7 mouse cellular contexts compared by ENCODE assay signal in genomic region chr19:5422895-5423443, GRCm38 (mm10). TPM values are rescaled to one million over a fixed set of nuclear protein-coding genes. Genes with fewer than 3 reads are reported as not detected.
DNase-seq lines count a peak whose midpoint lies in the region; ATAC-seq and TF ChIP-seq lines count a peak whose summit lies in the region.

No protein-coding gene starts in this region.

- ATAC-seq in lung, embryonic 14.5 days (ENCODE audit: insufficient read depth) = no peak
- no peak for ATAC-seq in forebrain, embryonic 12.5 days (ENCODE audit: low FRiP score)
- ATAC-seq in hindbrain, postnatal 0 days = no peak
- no peak for ATAC-seq in neural tube, embryonic 12.5 days (ENCODE audit: low FRiP score, low read depth)

- peak overlapping the region; percentile 90; the same call in 1 of the 2 replicates for H3K27ac ChIP-seq in lung, embryonic 14.5 days (ENCODE audit: low read depth)
- H3K27ac ChIP-seq in forebrain, embryonic 12.5 days = 0 out of 2 replicates have a peak overlapping the region, but pooled peaks have one; percentile 8
- H3K27ac ChIP-seq in hindbrain, postnatal 0 days = no peak overlapping the region
- H3K27ac ChIP-seq in neural tube, embryonic 12.5 days = no peak overlapping the region

- peak overlapping the region; percentile 77 for H3K4me2 ChIP-seq in lung, embryonic 14.5 days
- H3K4me2 ChIP-seq in forebrain, embryonic 12.5 days = peak overlapping the region; percentile 94
- peak overlapping the region; percentile 90 for H3K4me2 ChIP-seq in hindbrain, postnatal 0 days (ENCODE audit: low read depth, low read length)
- peak overlapping the region; percentile 90 for H3K4me2 ChIP-seq in neural tube, embryonic 12.5 days (replicated peaks)

- TF ChIP-seq CTCF in lung, embryonic 14.5 days (IDR thresholded peaks at IDR 0.05; ENCODE audit: low read depth) = no peak
- TF ChIP-seq CTCF in hindbrain, postnatal 0 days (IDR thresholded peaks at IDR 0.05; ENCODE audit: low read depth) = no peak

- intact Hi-C loops in gastrocnemius, postnatal 36 days (cut with DNase I) = no loop called here

- WGBS in lung, embryonic 14.5 days = 87% methylated on average over 9 of the region's 9 CpGs
- 79% methylated on average over 9 of the region's 9 CpGs for WGBS in forebrain, embryonic 12.5 days
- WGBS in hindbrain, postnatal 0 days = 62% methylated on average over 9 of the region's 9 CpGs
- WGBS in neural tube, embryonic 12.5 days = 71% methylated on average over 9 of the region's 9 CpGs

- H3K9ac ChIP-seq in lung, embryonic 14.5 days = peak overlapping the region; percentile 77
- H3K9ac ChIP-seq in forebrain, embryonic 12.5 days = peak overlapping the region; percentile 82; the same call in 1 of the 2 replicates
- H3K9ac ChIP-seq in hindbrain, postnatal 0 days (replicated peaks; ENCODE audit: low read length) = peak overlapping the region; percentile 94; the same call in 1 of the 2 replicates
- peak overlapping the region; percentile 0; the same call in 1 of the 2 replicates for H3K9ac ChIP-seq in neural tube, embryonic 12.5 days

- peaks cover 53% of the 10 kb centered on the region for H3K36me3 ChIP-seq in lung, embryonic 14.5 days (ENCODE audit: insufficient read depth)
- H3K36me3 ChIP-seq in forebrain, embryonic 12.5 days (replicated peaks) = peaks cover 36% of the 10 kb centered on the region
- H3K36me3 ChIP-seq in hindbrain, postnatal 0 days (ENCODE audit: insufficient read depth, low read length) = peaks cover 8% of the 10 kb centered on the region; the same call in 1 of the 2 replicates
- H3K36me3 ChIP-seq in neural tube, embryonic 12.5 days = peaks cover 48% of the 10 kb centered on the region

- peak overlapping the region; percentile 91; the same call in 1 of the 2 replicates for H3K4me3 ChIP-seq in lung, embryonic 14.5 days (ENCODE audit: low read depth, low read length)
- peak overlapping the region; percentile 69 for H3K4me3 ChIP-seq in forebrain, embryonic 12.5 days (replicated peaks)
- H3K4me3 ChIP-seq in hindbrain, postnatal 0 days (ENCODE audit: low read length) = peak overlapping the region; percentile 90; the same call in 1 of the 2 replicates
- no peak overlapping the region for H3K4me3 ChIP-seq in neural tube, embryonic 12.5 days

- no peaks in the 10 kb centered on the region for H3K27me3 ChIP-seq in lung, embryonic 14.5 days (ENCODE audit: insufficient read depth, low read length)
- H3K27me3 ChIP-seq in forebrain, embryonic 12.5 days = no peaks in the 10 kb centered on the region
- no peaks in the 10 kb centered on the region for H3K27me3 ChIP-seq in hindbrain, postnatal 0 days (ENCODE audit: insufficient read depth, low read length)
- no peaks in the 10 kb centered on the region for H3K27me3 ChIP-seq in neural tube, embryonic 12.5 days (replicated peaks)

- peaks cover 16% of the 10 kb centered on the region; the same call in 1 of the 2 replicates for H3K4me1 ChIP-seq in lung, embryonic 14.5 days (ENCODE audit: insufficient read depth)
- H3K4me1 ChIP-seq in forebrain, embryonic 12.5 days = peaks cover 36% of the 10 kb centered on the region
- peaks cover 21% of the 10 kb centered on the region for H3K4me1 ChIP-seq in hindbrain, postnatal 0 days (ENCODE audit: insufficient read depth, low read length)
- peaks cover 29% of the 10 kb centered on the region for H3K4me1 ChIP-seq in neural tube, embryonic 12.5 days

- DNase-seq in lung, embryonic 14.5 days = no peak
- no peak for DNase-seq in lung, adult 18-20 months
- no peak for DNase-seq in hindbrain, postnatal 0 days (ENCODE audit: low spot score)
- DNase-seq in spleen, adult 12 weeks (ENCODE audit: low spot score) = no peak
- no peak for DNase-seq in gastrocnemius, postnatal 36 days

- no peaks in the 10 kb centered on the region for H3K9me3 ChIP-seq in lung, embryonic 14.5 days (ENCODE audit: low read depth, low read length)
- no peaks in the 10 kb centered on the region for H3K9me3 ChIP-seq in forebrain, embryonic 12.5 days
- H3K9me3 ChIP-seq in hindbrain, postnatal 0 days (ENCODE audit: low read length) = no peaks in the 10 kb centered on the region
- no peaks in the 10 kb centered on the region for H3K9me3 ChIP-seq in neural tube, embryonic 12.5 days

RNA-seq across cellular contexts. Expression of gene Drap1, which starts 1.8 kb away (rescaled TPM):
- polyA plus RNA-seq in lung, embryonic 14.5 days (2014; fragmentation: Nextera tagmentation; extraction: Ambion mirVana) = 204 and 217 TPM in 2 replicates
- 257 and 260 TPM in 2 replicates for polyA plus RNA-seq in forebrain, embryonic 12.5 days (2016; fragmentation: Nextera tagmentation; extraction: Ambion mirVana)
- total RNA-seq in hindbrain, postnatal 0 days (2014; rRNA removed) = 111 and 123 TPM in 2 replicates
- 331 and 338 TPM in 2 replicates for polyA plus RNA-seq in hindbrain, postnatal 0 days (2015; fragmentation: Nextera tagmentation; extraction: Ambion mirVana)
- 270 and 298 TPM in 2 replicates for polyA plus RNA-seq in neural tube, embryonic 12.5 days (2016; fragmentation: Nextera tagmentation; extraction: Ambion mirVana)
- 100 to 1,000 TPM; 531 to 582 TPM for total RNA-seq in gastrocnemius, postnatal 36 days (2021)

RNA-seq across cellular contexts. Expression of gene AI837181, which starts 2.0 kb away (rescaled TPM):
- 40.8 and 42.7 TPM in 2 replicates for polyA plus RNA-seq in lung, embryonic 14.5 days (2014; fragmentation: Nextera tagmentation; extraction: Ambion mirVana)
- 48.3 and 50.8 TPM in 2 replicates for polyA plus RNA-seq in forebrain, embryonic 12.5 days (2016; fragmentation: Nextera tagmentation; extraction: Ambion mirVana)
- 85.1 and 100 TPM in 2 replicates for total RNA-seq in hindbrain, postnatal 0 days (2014; rRNA removed)
- 81.8 and 82.8 TPM in 2 replicates for polyA plus RNA-seq in hindbrain, postnatal 0 days (2015; fragmentation: Nextera tagmentation; extraction: Ambion mirVana)
- polyA plus RNA-seq in neural tube, embryonic 12.5 days (2016; fragmentation: Nextera tagmentation; extraction: Ambion mirVana) = 61.2 and 65.4 TPM in 2 replicates
- 10 to 100 TPM; 32.7 to 33.6 TPM for total RNA-seq in gastrocnemius, postnatal 36 days (2021)

RNA-seq across cellular contexts. Expression of gene Tsga10ip, which starts 20.6 kb away (rescaled TPM):
- polyA plus RNA-seq in lung, embryonic 14.5 days (2014; fragmentation: Nextera tagmentation; extraction: Ambion mirVana) = 0.64 TPM in 1 of 2 replicates, not detected in the other
- not detected in 2 replicates for polyA plus RNA-seq in forebrain, embryonic 12.5 days (2016; fragmentation: Nextera tagmentation; extraction: Ambion mirVana)
- total RNA-seq in hindbrain, postnatal 0 days (2014; rRNA removed) = not detected in 2 replicates
- polyA plus RNA-seq in hindbrain, postnatal 0 days (2015; fragmentation: Nextera tagmentation; extraction: Ambion mirVana) = not detected in 2 replicates
- 0.24 and 0.25 TPM in 2 replicates for polyA plus RNA-seq in neural tube, embryonic 12.5 days (2016; fragmentation: Nextera tagmentation; extraction: Ambion mirVana)
- total RNA-seq in gastrocnemius, postnatal 36 days (2021) = under 1 TPM; 0.52 to 0.64 TPM

RNA-seq across cellular contexts. Expression of gene Fosl1, which starts 24.4 kb away (rescaled TPM):
- not detected in 2 replicates for polyA plus RNA-seq in lung, embryonic 14.5 days (2014; fragmentation: Nextera tagmentation; extraction: Ambion mirVana)
- not detected in 2 replicates for polyA plus RNA-seq in forebrain, embryonic 12.5 days (2016; fragmentation: Nextera tagmentation; extraction: Ambion mirVana)
- not detected in 2 replicates for total RNA-seq in hindbrain, postnatal 0 days (2014; rRNA removed)
- not detected in 2 replicates for polyA plus RNA-seq in hindbrain, postnatal 0 days (2015; fragmentation: Nextera tagmentation; extraction: Ambion mirVana)
- polyA plus RNA-seq in neural tube, embryonic 12.5 days (2016; fragmentation: Nextera tagmentation; extraction: Ambion mirVana) = not detected in 2 replicates
- not detected for total RNA-seq in gastrocnemius, postnatal 36 days (2021)

RNA-seq across cellular contexts. Expression of gene Sart1, which starts 34.5 kb away (rescaled TPM):
- polyA plus RNA-seq in lung, embryonic 14.5 days (2014; fragmentation: Nextera tagmentation; extraction: Ambion mirVana) = 72.0 and 73.8 TPM in 2 replicates
- polyA plus RNA-seq in forebrain, embryonic 12.5 days (2016; fragmentation: Nextera tagmentation; extraction: Ambion mirVana) = 113 and 125 TPM in 2 replicates
- total RNA-seq in hindbrain, postnatal 0 days (2014; rRNA removed) = 23.2 and 30.5 TPM in 2 replicates
- 45.0 and 47.4 TPM in 2 replicates for polyA plus RNA-seq in hindbrain, postnatal 0 days (2015; fragmentation: Nextera tagmentation; extraction: Ambion mirVana)
- 110 and 112 TPM in 2 replicates for polyA plus RNA-seq in neural tube, embryonic 12.5 days (2016; fragmentation: Nextera tagmentation; extraction: Ambion mirVana)
- 10 to 100 TPM; 34.3 to 38.0 TPM for total RNA-seq in gastrocnemius, postnatal 36 days (2021)

Comparison
In these comparisons a context has a peak if more than half of its experiments do, and no peak if none do; other contexts are left out.
1. H3K27ac ChIP-seq: peak in lung, embryonic 14.5 days (single experiment) and forebrain, embryonic 12.5 days (single experiment); none in hindbrain, postnatal 0 days (single experiment) and neural tube, embryonic 12.5 days (single experiment).
2. H3K9ac ChIP-seq: peak in every context shown above with its lines; median percentile 94 in hindbrain, postnatal 0 days; 82 in forebrain, embryonic 12.5 days; 77 in lung, embryonic 14.5 days; 0 in neural tube, embryonic 12.5 days.
3. Peak in every context shown above with its lines, with median percentiles within 50 percentile points of each other: H3K4me2 ChIP-seq.